Mouse (Mus musculus) left cerebral cortex, adult 2 months (tissue): ENCODE data around the gene Nav2. TPM values are rescaled to one million over a fixed set of nuclear protein-coding genes. Genes with fewer than 3 reads are reported as not detected.
A peak's percentile ranks its signal among the peaks of the same experiment; 100 is the strongest.

ENCODE experiments used
- DNase-seq, 2 experiments: peaks; one replicate each; pipeline ENCODE4 v3.0.0; 2021 to 2022; ENCODE audit warnings: low spot score in 2 of 2, mixed read lengths in 1 of 2; ENCODE audit errors: extremely low spot score in 1 of 2
- H3K27ac ChIP-seq: fragments of 200-600 bp; 2 replicates; pipeline ENCODE4 v1.8.1; 2022
- H3K4me3 ChIP-seq: fragments of 200-600 bp; 2 replicates; pipeline ENCODE4 v1.8.1; 2022
- CTCF ChIP-seq: fragments of 200-600 bp; IDR thresholded peaks from 2 replicates; pipeline ENCODE4 v1.8.1; 2022; ENCODE audit warnings: antibody characterized with exemption, mild to moderate bottlenecking, moderate library complexity
- intact Hi-C: fragments of 180-260 bp; cut with DNase I; formaldehyde crosslinking; loops from one replicate; pipeline ENCODE4 v1.15.1; 2025
- total RNA-seq, 2 experiments: library from RNA; stranded (reverse); gene quantifications; 2 replicates each; pipeline ENCODE4 v1.2.3; 2021

The Nav2 gene
- total RNA-seq, 2 experiments from 2014 or later: 102 to 119 TPM

GRCm38 (mm10) chr7:49364486-49365162 lies 456.1 kb downstream of the Nav2 start:
- intact Hi-C loops: loop anchor here (5.0 kb wide), 1 partner anchor 97 kb away; no protein-coding TSS in a partner anchor
- DNase-seq: no peak
- Histone ChIP-seq H3K4me3 (no peak overlapping the region), H3K27ac (peak overlapping the region; percentile 65)
- no peak for TF ChIP-seq CTCF

GRCm38 (mm10) chr7:49368590-49368989 lies 460.1 kb downstream of the Nav2 start:
- no peak for TF ChIP-seq CTCF
- H3K4me3 ChIP-seq: no peak overlapping the region
- DNase-seq: no peak
- intact Hi-C loops: loop anchor here (5.0 kb wide), 1 partner anchor 101 kb away; no protein-coding TSS in a partner anchor
- no peak overlapping the region for H3K27ac ChIP-seq

DNA sequence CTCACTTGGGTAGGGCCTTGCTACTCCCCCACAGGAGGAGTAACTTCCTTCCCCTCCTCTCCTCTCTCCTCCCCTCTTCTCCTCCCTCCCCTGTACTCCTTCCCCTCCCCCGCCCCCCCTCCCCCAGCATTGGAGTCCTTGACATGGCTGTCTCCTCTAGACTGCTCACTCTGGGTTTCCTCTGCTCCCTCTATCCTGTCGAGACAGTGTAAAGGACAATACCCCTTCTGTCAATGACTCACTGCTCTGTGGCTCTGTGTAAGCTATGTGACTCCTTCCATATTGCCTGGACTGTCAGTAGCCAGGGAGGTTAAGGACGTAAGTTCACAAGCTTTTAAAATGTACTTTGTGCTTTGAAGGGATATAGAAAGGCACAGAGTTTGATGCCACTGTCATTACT lies 460.5 kb downstream of the Nav2 start:
- intact Hi-C loops: loop anchor here (5.0 kb wide), 1 partner anchor 102 kb away; no protein-coding TSS in a partner anchor
- no peak for TF ChIP-seq CTCF
- Histone ChIP-seq H3K27ac (no peak overlapping the region), H3K4me3 (no peak overlapping the region)
- DNase-seq: no peak

GRCm38 (mm10) chr7:49369809-49370473 lies 461.4 kb downstream of the Nav2 start:
- no peak overlapping the region for H3K4me3 ChIP-seq
- DNase-seq: no peak
- intact Hi-C loops: loop anchor here (5.0 kb wide), 1 partner anchor 103 kb away; no protein-coding TSS in a partner anchor
- no peak for TF ChIP-seq CTCF
- no peak overlapping the region for H3K27ac ChIP-seq

- Histone ChIP-seq H3K27ac (no peak overlapping the region), H3K4me3 (no peak overlapping the region)
- intact Hi-C loops: no loop called here
- no peak for TF ChIP-seq CTCF
- no peak for DNase-seq
Observed at GRCm38 (mm10) chr7:49371345-49371744, 462.8 kb downstream of the Nav2 start.

- Histone ChIP-seq H3K4me3 (no peak overlapping the region), H3K27ac (0 out of 2 replicates have a peak overlapping the region, but pooled peaks have one; percentile 20)
- TF ChIP-seq CTCF: no peak
- intact Hi-C loops: no loop called here
- DNase-seq: no peak
Observed at GRCm38 (mm10) chr7:49371972-49372371, 463.5 kb downstream of the Nav2 start.

- H3K4me3 ChIP-seq: no peak overlapping the region
- intact Hi-C loops: no loop called here
- H3K27ac ChIP-seq: peak overlapping the region; percentile 55
- TF ChIP-seq CTCF: peak; percentile 33
- DNase-seq: no peak
Observed at GRCm38 (mm10) chr7:49373173-49373572, 464.7 kb downstream of the Nav2 start.

- Histone ChIP-seq H3K4me3 (no peak overlapping the region), H3K27ac (peak overlapping the region; percentile 55)
- intact Hi-C loops: no loop called here
- no peak for TF ChIP-seq CTCF
- DNase-seq: no peak
Observed at GRCm38 (mm10) chr7:49373661-49374060, 465.1 kb downstream of the Nav2 start.

GRCm38 (mm10) chr7:49375499-49375974 lies 467.0 kb downstream of the Nav2 start:
- Histone ChIP-seq H3K27ac (no peak overlapping the region), H3K4me3 (no peak overlapping the region)
- TF ChIP-seq CTCF: no peak
- DNase-seq: peak in 1 of 2 experiments; percentile 48
- intact Hi-C loops: no loop called here

DNA sequence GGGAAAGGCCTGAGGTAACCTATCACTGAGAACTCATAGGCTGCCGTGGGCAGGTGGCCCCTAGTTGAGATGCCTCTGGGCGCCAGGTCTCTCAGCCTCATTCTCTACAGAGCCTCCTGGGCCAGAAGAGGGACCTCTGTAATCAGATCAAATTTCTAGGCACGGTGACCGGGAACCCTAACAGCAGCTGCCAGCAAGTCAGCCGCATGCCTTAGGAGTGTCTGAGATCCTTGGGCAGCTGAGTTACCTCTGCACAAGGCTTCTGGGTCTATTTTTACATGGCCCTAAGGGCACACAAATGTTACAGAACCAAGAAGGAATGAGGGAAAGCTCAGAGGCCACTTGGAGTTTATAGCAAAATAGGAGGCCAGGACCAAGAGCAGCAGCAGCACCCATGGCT lies 470.1 kb downstream of the Nav2 start:
- intact Hi-C loops: no loop called here
- TF ChIP-seq CTCF: no peak

DNA sequence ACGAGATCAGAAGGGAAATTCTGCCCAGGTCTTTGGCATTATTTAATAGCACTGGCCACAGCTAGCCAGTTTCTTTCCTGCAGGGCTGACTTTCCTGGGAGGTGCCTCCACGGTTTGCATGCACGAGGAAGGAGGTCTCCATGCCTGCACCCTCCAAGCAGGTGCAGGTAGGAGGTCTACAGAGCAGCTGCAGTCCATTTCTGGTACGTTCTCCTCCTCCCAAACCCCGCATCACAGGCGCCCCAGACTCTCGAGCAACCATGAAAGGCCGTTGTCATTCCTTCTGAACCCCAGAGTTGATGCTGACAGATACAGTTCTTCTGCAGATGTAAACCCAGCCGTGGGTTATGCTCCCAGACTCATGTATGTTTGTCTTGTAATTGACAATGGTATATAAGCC lies 472.4 kb downstream of the Nav2 start:
- Histone ChIP-seq H3K4me3 (no peak overlapping the region), H3K27ac (no peak overlapping the region)
- no peak for DNase-seq
- no peak for TF ChIP-seq CTCF
- intact Hi-C loops: no loop called here

More for the DNA sequence above, 470.1 kb downstream of the Nav2 start:
- no peak for DNase-seq
- no peak overlapping the region for H3K27ac ChIP-seq
- no peak overlapping the region for H3K4me3 ChIP-seq

DNA sequence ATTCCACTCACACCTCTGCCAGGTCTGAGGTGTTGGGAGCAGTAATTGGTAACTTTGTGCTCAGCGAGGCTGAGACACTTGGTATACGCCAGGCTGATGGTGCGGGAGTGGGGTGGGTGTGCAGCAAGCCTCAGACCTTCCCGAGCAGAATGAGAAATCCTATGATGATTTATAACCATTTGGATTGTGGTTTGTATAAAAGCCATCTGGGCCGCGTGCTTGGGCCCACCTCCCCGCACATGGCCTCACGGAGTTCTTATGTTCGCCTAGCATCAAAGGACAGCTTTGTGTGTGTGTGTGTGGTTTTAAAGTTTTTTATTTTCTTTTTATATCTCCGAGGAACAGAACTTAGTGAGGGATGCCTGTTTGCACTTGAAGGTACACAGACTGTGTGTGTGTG lies 474.4 kb downstream of the Nav2 start:
- intact Hi-C loops: no loop called here
- TF ChIP-seq CTCF: no peak
- Histone ChIP-seq H3K4me3 (no peak overlapping the region), H3K27ac (no peak overlapping the region)
- no peak for DNase-seq
